In genomic region chr4:57889773-57890172, GRCm38 (mm10) we compare ENCODE assay signal across 16 mouse cellular contexts. TPM values are rescaled to one million over a fixed set of nuclear protein-coding genes. Genes with fewer than 3 reads are reported as not detected.
DNase-seq lines count a peak whose midpoint lies in the region.
"Had no signal": no experiment of that assay in that cellular context is flagged by ENCODE, and none has a peak within 500 bp of the region (broad histone marks: within the 10 kb centered on the region; RNA-seq: fewer than 3 reads in every experiment).

No protein-coding gene starts in this region.

- DNase-seq in adrenal gland, adult (ENCODE audit: inconsistent age in 2 of 2, low spot score in 1 of 2) = peak; percentile 53 to 74
- DNase-seq in adrenal gland, postnatal 36 days = no peak
- peak; percentile 24 for DNase-seq in adrenal gland, postnatal 10 days
- no peak for DNase-seq in adrenal gland, postnatal 4 days (ENCODE audit: low spot score in 2 of 2)
- peak; percentile 76 for DNase-seq in adipocyte (ENCODE audit: low spot score)
- no peak for DNase-seq in gastrocnemius, adult 8-10 months (ENCODE audit: low spot score in 2 of 2)
- DNase-seq: adrenal gland, postnatal 25 days; B cell, adult 2 months; cerebellum, adult 11 months; cerebellum, adult 18-20 months; cerebellum, adult 8-10 months; cerebellum, adult 9-11 months; cerebellum, postnatal 36 days; embryo, embryonic 11 days had no signal

RNA-seq across cellular contexts. Expression of gene D630039A03Rik, which starts 26.3 kb away (rescaled TPM):
- total RNA-seq in adrenal gland, postnatal 36 days (2021) = 10 to 100 TPM in 1 of 2 experiments, 1 to 10 TPM in 1; 9.8 to 15.0 TPM
- 1 to 10 TPM; 6.3 to 6.7 TPM for total RNA-seq in adrenal gland, postnatal 10 days (2021)
- total RNA-seq in adrenal gland, postnatal 4 days (2021) = 10 to 100 TPM; 10.1 to 10.2 TPM
- total RNA-seq in gastrocnemius, adult 8-10 months (2022) = under 1 TPM in 1 of 4 experiments, not detected in 3; 0.16 TPM
- total RNA-seq: CH12.LX; common myeloid progenitor, adult 5-6 weeks had no signal

Comparison
In these comparisons a context has a peak if more than half of its experiments do, and no peak if none do; other contexts are left out.
1. DNase-seq: peak in adrenal gland, adult (2 of 2), adrenal gland, postnatal 10 days (single experiment) and adipocyte (single experiment); none in adrenal gland, postnatal 36 days (0 of 2), adrenal gland, postnatal 4 days (0 of 2) and gastrocnemius, adult 8-10 months (0 of 2).
2. RNA of gene D630039A03Rik, which starts 26.3 kb away (total RNA-seq): 9.8 to 15.0 TPM in adrenal gland, postnatal 36 days, 10.1 to 10.2 TPM in adrenal gland, postnatal 4 days and 6.3 to 6.7 TPM in adrenal gland, postnatal 10 days; 0.16 TPM in gastrocnemius, adult 8-10 months; every median in the first group is over 4 times any median in the second.